Mouse (Mus musculus) liver, adult 10 weeks (tissue): ENCODE measurements around the gene Fgf13. TPM values are rescaled to one million over a fixed set of nuclear protein-coding genes. Genes with fewer than 3 reads are reported as not detected.

Source experiments
- polyA plus RNA-seq: library from polyadenylated mRNA; stranded (reverse); fragments of 350-450 nt; fragmentation: Illumina TruSeq; extraction: RNeasy Lipid Tissue Mini Kit (QIAGEN cat#74804); gene quantifications from one replicate; pipeline ENCODE4 v1.2.3, GENCODE M21; 2014; ENCODE audit warnings: low read depth, low replicate concordance

The Fgf13 gene
- not detected for polyA plus RNA-seq

GRCm38 (mm10) chrX:59567695-59568431, at the start of gene Fgf13:
Fgf13 (minus strand) TSS chrX:59568071.

